Mouse (Mus musculus) intestine, embryonic 14.5 days (tissue): ENCODE data around the gene Cntfr. TPM values are rescaled to one million over a fixed set of nuclear protein-coding genes. Genes with fewer than 3 reads are reported as not detected.
A peak's percentile ranks its signal among the peaks of the same experiment; 100 is the strongest.

Experiments
- ATAC-seq: fragments of 200-750 bp; cut with Nextera tagmentation; replicated peaks from 2 replicates; pipeline ENCODE4 v1.8.0; 2017; ENCODE audit warnings: low read depth, moderate number of reproducible peaks, moderate TSS enrichment, moderate library complexity; ENCODE audit not compliant: low FRiP score, low TSS enrichment
- DNase-seq: peaks from one replicate; pipeline ENCODE4 v3.0.0-alpha.2; 2018; ENCODE audit warnings: low spot score
- H3K27ac ChIP-seq: fragments of 300-500 bp; sonication (generic); 2 replicates; pipeline ENCODE4 v1.5.1; 2014; ENCODE audit warnings: low read depth, mild to moderate bottlenecking, control low read depth
- H3K27me3 ChIP-seq: fragments of 300-500 bp; sonication (generic); replicated peaks from 2 replicates; pipeline ENCODE4 v1.6.1; 2014; ENCODE audit warnings: low read length, control low read depth; ENCODE audit not compliant: control insufficient read depth, insufficient read depth
- H3K36me3 ChIP-seq: fragments of 300-500 bp; sonication (generic); 2 replicates; pipeline ENCODE4 v1.6.1; 2014; ENCODE audit warnings: low read length, control low read depth; ENCODE audit not compliant: control insufficient read depth, insufficient read depth
- H3K4me1 ChIP-seq: fragments of 300-500 bp; sonication (generic); replicated peaks from 2 replicates; pipeline ENCODE4 v1.6.1; 2014; ENCODE audit warnings: low read length, control low read depth, mixed read lengths; ENCODE audit not compliant: control insufficient read depth, insufficient read depth
- H3K4me2 ChIP-seq: fragments of 300-500 bp; sonication (generic); 2 replicates; pipeline ENCODE4 v1.6.1; 2014; ENCODE audit warnings: low read length
- H3K4me3 ChIP-seq: fragments of 300-500 bp; sonication (generic); 2 replicates; pipeline ENCODE4 v1.5.1; 2014; ENCODE audit warnings: low read depth, low read length, control low read depth, mixed read lengths
- H3K9ac ChIP-seq: fragments of 300-500 bp; sonication (generic); 2 replicates; pipeline ENCODE4 v1.6.1; 2014; ENCODE audit warnings: mild to moderate bottlenecking, low read length
- H3K9me3 ChIP-seq: fragments of 300-500 bp; sonication (generic); 2 replicates; pipeline ENCODE4 v1.6.1; 2016; ENCODE audit warnings: low read length, control low read depth; ENCODE audit not compliant: control insufficient read depth
- WGBS: fragments of 180-500 bp; shearing (Covaris S2); extraction: QIAGEN DNeasy Blood & Tissue Kit; methylation state at CpG from one replicate; pipeline ENCODE4 v1.1.7; 2014; 5-methylcytosine and 5-hydroxymethylcytosine counted together
- polyA plus RNA-seq: library from polyadenylated mRNA; unstranded; fragments of >200 nt; fragmentation: Nextera tagmentation; extraction: Ambion mirVana; gene quantifications from 2 replicates; pipeline ENCODE4 v1.2.1, GENCODE M21; 2014

Gene Cntfr
- polyA plus RNA-seq, 1 experiment from 2014 or later = 6.2 TPM

- Histone ChIP-seq H3K4me2 (no peak overlapping the region), H3K36me3 (no peaks in the 10 kb centered on the region), H3K9ac (no peak overlapping the region), H3K4me3 (no peak overlapping the region), H3K4me1 (peaks cover 36% of the 10 kb centered on the region), H3K9me3 (no peaks in the 10 kb centered on the region), H3K27me3 (no peaks in the 10 kb centered on the region), H3K27ac (no peak overlapping the region)
- no peak for ATAC-seq
- WGBS = 75% methylated on average over 9 of the region's 9 CpGs
- DNase-seq = no peak
These were observed 63.9 kb downstream of the Cntfr start for GRCm38 (mm10) chr4:41633001-41633400.

DNA sequence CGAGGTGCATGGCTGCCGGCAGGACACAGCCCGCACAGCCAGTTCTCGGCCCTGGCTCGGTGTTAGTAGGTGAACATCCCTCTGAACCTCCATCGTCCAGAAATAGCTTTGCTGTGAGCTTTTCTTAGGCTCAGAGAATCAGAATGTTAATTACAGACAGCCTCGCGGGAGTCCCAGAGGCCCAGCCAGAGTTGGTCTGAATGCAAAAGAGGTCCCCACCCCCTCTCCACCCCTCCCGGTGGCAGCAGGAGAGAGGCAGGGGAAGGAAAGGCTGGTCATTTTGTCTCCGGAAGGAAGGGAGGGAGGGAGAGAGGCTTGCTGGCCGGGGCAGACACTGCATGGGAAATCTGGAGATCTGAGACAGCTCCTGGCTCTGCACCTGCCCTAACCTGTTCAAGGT lies 65.5 kb downstream of the Cntfr start:
- H3K27ac ChIP-seq = peak overlapping the region; percentile 47; the same call in 1 of the 2 replicates
- no peak overlapping the region for H3K4me3 ChIP-seq
- no peak overlapping the region for H3K9ac ChIP-seq
- 9% methylated on average over 11 of the region's 11 CpGs for WGBS
- no peaks in the 10 kb centered on the region for H3K27me3 ChIP-seq
- ATAC-seq (no peak), DNase-seq (no peak)
- H3K36me3 ChIP-seq = no peaks in the 10 kb centered on the region
- no peaks in the 10 kb centered on the region for H3K9me3 ChIP-seq
- peaks cover 35% of the 10 kb centered on the region for H3K4me1 ChIP-seq
- H3K4me2 ChIP-seq = peak overlapping the region; percentile 2; the same call in 1 of the 2 replicates

DNA sequence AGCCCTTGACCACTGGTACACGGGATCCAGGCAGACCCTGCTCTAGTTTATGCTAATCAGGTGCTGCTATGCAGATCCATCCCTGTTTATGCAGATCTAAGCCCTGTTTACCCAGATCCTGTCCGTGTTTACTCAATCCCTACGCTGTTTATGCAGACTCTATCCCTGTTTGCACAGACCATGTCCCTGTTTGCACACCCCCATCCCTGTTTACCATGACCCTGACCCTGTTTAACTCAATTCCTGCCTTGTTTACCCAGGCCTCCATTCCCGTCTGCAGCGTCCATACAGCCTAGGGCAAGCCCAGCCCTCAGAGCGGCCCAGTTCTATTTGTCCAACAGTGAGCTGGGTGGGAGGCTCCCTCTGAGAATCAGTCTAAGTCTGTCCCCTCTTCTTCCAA lies 66.7 kb downstream of the Cntfr start:
- ATAC-seq = no peak
- H3K4me1 ChIP-seq = peaks cover 29% of the 10 kb centered on the region

DNA sequence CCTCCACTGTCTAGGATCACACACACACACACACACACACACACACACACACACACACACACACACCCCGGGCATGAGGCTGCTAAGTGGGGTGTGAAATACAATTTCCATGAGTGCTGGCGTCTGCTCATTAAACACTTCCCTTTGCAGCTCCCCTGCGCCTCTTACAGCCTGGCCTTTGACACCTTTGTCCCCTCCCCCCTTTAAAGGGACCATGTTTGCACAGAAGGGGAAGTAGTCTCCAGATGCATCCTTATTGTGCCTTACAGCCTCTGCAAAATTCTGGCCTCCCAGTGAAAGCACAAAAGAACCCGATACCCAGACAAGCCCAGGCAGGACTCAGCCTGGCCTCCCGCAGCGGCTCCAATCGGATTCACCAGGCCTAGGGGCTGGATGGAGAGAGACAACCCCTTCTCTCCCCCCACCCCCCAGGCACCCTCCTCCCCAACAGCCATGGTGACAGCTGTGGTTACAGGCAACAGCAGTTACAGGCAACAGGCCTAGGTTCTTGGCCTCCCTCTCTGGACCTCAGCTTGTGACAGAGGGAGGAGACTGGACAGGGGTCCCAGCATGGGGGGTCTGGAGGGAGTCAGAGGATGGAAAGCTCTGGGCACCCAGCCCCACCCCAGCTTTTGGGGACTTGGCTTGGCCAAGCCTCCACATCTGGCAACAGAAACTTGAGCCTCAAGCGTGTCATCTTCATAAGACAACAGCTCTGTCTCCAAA lies 68.5 kb downstream of the Cntfr start:
- Histone ChIP-seq H3K27me3 (no peaks in the 10 kb centered on the region), H3K36me3 (no peaks in the 10 kb centered on the region), H3K27ac (peak overlapping the region; percentile 39), H3K4me1 (peaks cover 29% of the 10 kb centered on the region), H3K9ac (no peak overlapping the region), H3K4me2 (no peak overlapping the region), H3K4me3 (no peak overlapping the region), H3K9me3 (no peaks in the 10 kb centered on the region)
- ATAC-seq (peak; percentile 44), DNase-seq (peak; percentile 65)
- 6% methylated on average over 8 of the region's 8 CpGs for WGBS

More for the DNA sequence above, 66.7 kb downstream of the Cntfr start:
- no peak for DNase-seq
- 23% methylated on average over 6 of the region's 6 CpGs for WGBS
- Histone ChIP-seq H3K27me3 (no peaks in the 10 kb centered on the region), H3K4me3 (no peak overlapping the region), H3K36me3 (no peaks in the 10 kb centered on the region), H3K9ac (no peak overlapping the region), H3K4me2 (no peak overlapping the region), H3K27ac (no peak overlapping the region; the same call in 1 of the 2 replicates), H3K9me3 (no peaks in the 10 kb centered on the region)

DNA sequence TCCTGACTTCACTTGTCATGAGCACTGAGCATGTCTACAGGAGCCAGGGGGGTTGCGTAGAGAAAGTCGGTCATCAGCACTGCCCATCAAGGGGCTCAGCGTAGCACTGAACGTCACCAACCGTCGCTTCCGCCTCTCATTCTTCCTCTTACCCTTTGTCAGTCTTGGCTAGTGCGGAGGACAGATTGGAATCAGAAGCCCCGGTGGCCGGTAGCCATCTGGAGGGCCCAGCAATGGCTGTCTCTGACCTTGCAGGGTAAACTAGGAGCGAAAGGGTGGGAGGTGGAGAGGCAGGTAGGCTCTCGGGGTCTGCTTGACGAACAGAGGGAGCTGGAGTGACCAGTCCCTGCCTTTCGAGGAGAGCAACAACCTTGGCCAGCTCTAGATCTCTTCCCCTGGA lies 74.8 kb downstream of the Cntfr start:
- no peaks in the 10 kb centered on the region for H3K9me3 ChIP-seq
- 83% methylated on average over 14 of the region's 14 CpGs for WGBS

GRCm38 (mm10) chr4:41618916-41619746 lies 77.8 kb downstream of the Cntfr start:
- Histone ChIP-seq H3K36me3 (no peaks in the 10 kb centered on the region), H3K4me3 (no peak overlapping the region), H3K27ac (no peak overlapping the region), H3K27me3 (0 out of 2 replicates have a peak, but pooled peaks cover 5% of the 10 kb centered on the region), H3K9me3 (no peaks in the 10 kb centered on the region), H3K9ac (no peak overlapping the region), H3K4me1 (no peaks in the 10 kb centered on the region), H3K4me2 (no peak overlapping the region)
- 48% methylated on average over 12 of the region's 12 CpGs for WGBS
- DNase-seq = no peak
- ATAC-seq = no peak

More for the DNA sequence above, 74.8 kb downstream of the Cntfr start:
- Histone ChIP-seq H3K27me3 (0 out of 2 replicates have a peak, but pooled peaks cover 5% of the 10 kb centered on the region), H3K4me2 (no peak overlapping the region), H3K4me1 (no peaks in the 10 kb centered on the region), H3K36me3 (no peaks in the 10 kb centered on the region), H3K9ac (no peak overlapping the region), H3K27ac (no peak overlapping the region), H3K4me3 (no peak overlapping the region)
- ATAC-seq (no peak), DNase-seq (no peak)

DNA sequence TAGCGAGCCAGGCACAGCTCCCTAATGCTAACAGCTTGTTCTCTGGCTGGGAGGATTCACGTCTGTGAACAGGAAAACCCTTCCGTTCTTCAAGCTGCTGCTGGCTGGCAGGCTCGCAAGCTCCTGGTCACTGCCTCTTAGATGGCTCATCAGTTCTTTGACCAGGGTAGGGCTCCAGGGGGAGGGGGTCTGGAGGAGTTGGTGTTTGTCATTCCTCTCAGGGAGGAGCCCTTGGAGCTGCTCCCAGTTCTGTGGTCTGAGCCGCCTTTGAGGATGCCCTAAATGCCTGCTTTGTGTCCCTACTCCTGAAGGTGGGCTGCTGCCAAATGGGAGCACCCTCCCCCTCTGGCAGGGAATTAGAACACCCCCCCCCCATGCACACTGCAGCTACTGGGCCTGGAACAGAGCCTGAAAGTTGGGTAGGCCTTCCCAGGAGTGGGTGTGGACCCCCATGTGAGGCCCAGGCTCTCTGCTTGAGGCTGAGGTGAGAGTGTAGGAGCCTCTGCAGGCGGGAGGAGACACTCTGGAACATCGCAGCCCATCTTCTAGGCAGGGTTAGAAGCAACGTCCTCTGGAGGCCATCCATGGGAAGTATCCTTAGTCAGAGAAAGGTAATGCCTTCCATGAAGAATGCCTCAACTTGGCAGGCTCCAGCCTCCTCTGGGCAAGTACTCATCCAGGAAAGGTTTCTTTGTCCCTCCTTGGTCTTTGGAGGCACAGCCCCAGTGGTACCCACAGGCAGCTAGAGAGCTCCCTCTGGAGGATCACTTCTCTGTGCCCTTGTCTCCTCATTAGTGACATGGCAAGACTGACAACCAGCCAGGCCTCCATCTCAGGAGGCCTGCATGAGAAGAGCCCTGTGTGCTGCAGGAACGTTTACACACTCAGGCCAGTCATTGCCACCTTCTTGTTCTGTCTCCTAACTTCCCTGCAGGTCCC lies 81.0 kb downstream of the Cntfr start:
- H3K4me1 ChIP-seq = no peaks in the 10 kb centered on the region
- ATAC-seq = no peak
- 55% methylated on average over 9 of the region's 9 CpGs for WGBS

DNA sequence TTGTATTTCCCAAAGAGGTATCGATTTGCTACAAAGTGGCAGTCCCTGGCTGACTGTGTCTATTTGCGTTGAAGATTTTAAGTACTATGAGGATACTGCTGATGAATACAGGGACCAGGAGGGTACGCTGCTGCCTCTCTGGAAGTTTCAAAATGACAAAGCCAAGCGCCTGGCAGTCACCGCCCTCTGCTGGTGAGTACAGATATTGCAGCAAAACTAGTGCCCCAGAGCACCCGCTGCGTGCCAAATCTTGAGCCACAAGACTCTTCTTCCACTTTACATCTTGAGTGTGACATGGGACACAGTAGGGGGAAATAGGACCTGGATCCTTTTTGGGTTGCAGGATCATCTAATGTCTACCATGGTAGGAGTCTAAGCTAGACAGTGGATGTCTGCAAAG lies 82.7 kb downstream of the Cntfr start:
- Histone ChIP-seq H3K9me3 (no peaks in the 10 kb centered on the region), H3K4me3 (no peak overlapping the region), H3K4me1 (no peaks in the 10 kb centered on the region), H3K27me3 (0 out of 2 replicates have a peak, but pooled peaks cover 5% of the 10 kb centered on the region), H3K4me2 (no peak overlapping the region), H3K27ac (no peak overlapping the region), H3K9ac (no peak overlapping the region), H3K36me3 (no peaks in the 10 kb centered on the region)
- WGBS = 8% methylated on average over 7 of the region's 7 CpGs
- ATAC-seq (no peak), DNase-seq (peak; percentile 90)

More for the DNA sequence above, 81.0 kb downstream of the Cntfr start:
- Histone ChIP-seq H3K4me2 (no peak overlapping the region), H3K9ac (no peak overlapping the region), H3K27ac (no peak overlapping the region), H3K27me3 (0 out of 2 replicates have a peak, but pooled peaks cover 5% of the 10 kb centered on the region), H3K4me3 (no peak overlapping the region), H3K9me3 (no peaks in the 10 kb centered on the region), H3K36me3 (no peaks in the 10 kb centered on the region)
- DNase-seq = no peak
